Mouse (Mus musculus) forebrain, embryonic 10.5 days (tissue): ENCODE measurements around the gene Parvb. TPM values are rescaled to one million over a fixed set of nuclear protein-coding genes. Genes with fewer than 3 reads are reported as not detected.
A peak's percentile ranks its signal among the peaks of the same experiment; 100 is the strongest.

Experiments used
- DNase-seq: peaks from one replicate; pipeline ENCODE4 v3.0.0-alpha.2; 2017; ENCODE audit warnings: low spot score; ENCODE audit errors: extremely low spot score
- H3K27ac ChIP-seq: fragments of 300-500 bp; sonication (generic); 2 replicates; pipeline ENCODE4 v1.5.1; 2016; ENCODE audit warnings: mild to moderate bottlenecking
- H3K27me3 ChIP-seq: fragments of 300-500 bp; sonication (generic); 2 replicates; pipeline ENCODE4 v1.6.1; 2016; ENCODE audit warnings: mild to moderate bottlenecking; ENCODE audit not compliant: poor library complexity, severe bottlenecking
- H3K36me3 ChIP-seq: fragments of 300-500 bp; sonication (generic); replicated peaks from 2 replicates; pipeline ENCODE4 v1.6.1; 2016; ENCODE audit warnings: mild to moderate bottlenecking, moderate library complexity
- H3K4me1 ChIP-seq: fragments of 300-500 bp; sonication (generic); 2 replicates; pipeline ENCODE4 v1.6.1; 2016
- H3K4me3 ChIP-seq: fragments of 300-500 bp; sonication (generic); 2 replicates; pipeline ENCODE4 v1.5.1; 2016; ENCODE audit warnings: mild to moderate bottlenecking, moderate library complexity
- H3K9me3 ChIP-seq: fragments of 300-500 bp; sonication (generic); 2 replicates; pipeline ENCODE4 v1.6.1; 2016; ENCODE audit warnings: mild to moderate bottlenecking, moderate library complexity
- WGBS: fragments of 180-500 bp; shearing (Covaris S2); methylation state at CpG from one replicate; pipeline ENCODE4 v1.1.7; 2016; 5-methylcytosine and 5-hydroxymethylcytosine counted together
- polyA plus RNA-seq: library from polyadenylated mRNA; unstranded; fragments of >200 nt; fragmentation: Nextera tagmentation; extraction: Ambion mirVana; gene quantifications from 2 replicates; pipeline ENCODE4 v1.2.1, GENCODE M21; 2016

The Parvb gene
- 3.3 and 4.4 TPM in 2 replicates for polyA plus RNA-seq

DNA sequence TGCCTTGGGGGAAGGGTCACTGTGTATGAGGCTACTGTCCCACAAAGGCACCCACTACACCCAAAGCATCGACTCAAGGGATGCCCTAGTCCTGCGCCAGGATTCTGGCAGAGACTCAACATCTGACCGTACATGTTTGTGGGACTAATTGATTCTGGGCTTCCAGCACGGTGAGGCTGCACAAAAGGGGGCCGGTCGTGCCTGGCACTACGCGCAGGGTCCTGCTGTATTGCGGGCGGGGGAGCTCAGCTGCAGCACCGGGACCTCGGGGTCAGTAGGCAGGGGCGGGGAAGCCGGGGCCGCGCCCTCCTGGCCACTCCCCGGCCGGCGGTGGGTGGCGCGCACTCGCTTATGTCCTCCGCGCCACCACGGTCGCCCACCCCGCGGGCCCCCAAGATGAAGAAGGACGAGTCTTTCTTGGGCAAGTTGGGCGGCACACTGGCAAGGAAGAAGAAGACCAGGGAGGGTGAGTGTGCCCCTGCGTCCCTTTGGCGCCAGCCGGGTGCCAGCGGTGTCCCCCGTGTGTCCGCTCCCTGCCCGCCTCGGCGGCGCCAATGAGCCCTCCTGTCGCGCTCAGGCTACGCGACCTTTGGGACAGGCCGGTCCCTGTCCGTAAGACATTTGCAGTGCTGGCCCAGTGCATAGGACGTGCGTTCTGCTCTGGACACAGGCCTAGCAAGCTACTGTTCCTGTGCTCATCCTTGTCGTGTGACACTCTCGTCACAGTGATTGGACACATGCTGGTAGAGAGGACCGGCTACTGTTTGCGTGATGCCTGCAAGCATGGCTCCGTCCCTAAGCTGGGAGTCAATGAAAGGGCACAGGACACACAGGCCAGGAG, at the start of gene Parvb:
Gene Parvb, plus strand, starts transcription at position 323 of the 841 bp plus-strand sequence.
- peak within 1 kb of the TSS; percentile 65 for H3K4me3 ChIP-seq
- under 1% methylated on average over 53 of the region's 53 CpGs for WGBS
- DNase-seq: peak; percentile 56
- no peaks in the 10 kb centered on the region; the same call in 1 of the 2 replicates for H3K9me3 ChIP-seq
- H3K27me3 ChIP-seq: peaks cover 58% of the 10 kb centered on the region
- peaks cover 37% of the 10 kb centered on the region for H3K4me1 ChIP-seq
- H3K27ac ChIP-seq: peak within 1 kb of the TSS; percentile 82
- no peaks in the 10 kb centered on the region for H3K36me3 ChIP-seq

GRCm38 (mm10) chr15:84183967-84184366, 47.9 kb upstream of the Parvb start:
- no peaks in the 10 kb centered on the region for H3K36me3 ChIP-seq

GRCm38 (mm10) chr15:84186196-84186595, 45.6 kb upstream of the Parvb start:
- DNase-seq: no peak
- Histone ChIP-seq H3K27me3 (0 out of 2 replicates have a peak, but pooled peaks cover 6% of the 10 kb centered on the region), H3K9me3 (no peaks in the 10 kb centered on the region), H3K4me1 (peaks cover 28% of the 10 kb centered on the region), H3K4me3 (no peak overlapping the region), H3K36me3 (no peaks in the 10 kb centered on the region), H3K27ac (no peak overlapping the region)
- 57% methylated on average over 4 of the region's 4 CpGs for WGBS

More at GRCm38 (mm10) chr15:84183967-84184366, 47.9 kb upstream of the Parvb start:
- Histone ChIP-seq H3K27me3 (peaks cover 10% of the 10 kb centered on the region), H3K27ac (0 out of 2 replicates have a peak overlapping the region, but pooled peaks have one; percentile 20), H3K4me1 (peaks cover 22% of the 10 kb centered on the region), H3K9me3 (no peaks in the 10 kb centered on the region), H3K4me3 (no peak overlapping the region)
- no peak for DNase-seq
- 46% methylated on average over 1 of the region's 1 CpGs for WGBS

DNA sequence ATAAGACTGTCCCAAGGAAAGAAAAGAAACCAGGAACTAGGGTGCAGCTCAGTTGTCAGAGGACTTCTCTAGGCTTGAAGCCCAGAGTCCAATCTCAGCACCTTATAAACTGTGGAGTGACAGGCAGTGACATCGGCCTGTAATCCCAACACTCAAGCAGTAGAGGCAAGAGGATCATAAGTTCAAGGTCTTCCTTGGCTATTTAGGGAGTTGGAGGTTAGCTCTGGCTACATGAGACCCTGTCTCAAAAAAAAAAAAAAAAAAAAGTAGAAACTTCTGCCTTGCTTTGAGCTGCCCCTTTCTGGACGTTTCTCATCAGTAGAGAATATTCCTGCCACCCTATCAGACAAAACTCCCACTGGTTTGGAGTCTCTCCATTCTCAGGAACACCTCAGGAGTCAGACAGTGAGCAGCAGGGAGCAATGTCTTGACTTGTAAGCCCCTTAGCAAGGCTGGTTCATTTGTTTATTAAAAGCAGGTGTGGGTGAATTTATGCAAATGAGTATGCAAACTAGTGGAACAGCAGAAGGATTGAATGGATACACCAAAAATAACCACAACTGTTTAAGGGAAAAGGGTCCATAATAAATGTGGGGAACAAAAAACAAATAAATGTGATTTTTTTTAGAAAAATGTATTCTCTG, 42.8 kb upstream of the Parvb start:
- WGBS: 76% methylated on average over 2 of the region's 2 CpGs
- Histone ChIP-seq H3K9me3 (no peaks in the 10 kb centered on the region), H3K27me3 (no peaks in the 10 kb centered on the region), H3K4me1 (peaks cover 28% of the 10 kb centered on the region), H3K36me3 (no peaks in the 10 kb centered on the region), H3K4me3 (no peak overlapping the region), H3K27ac (no peak overlapping the region)
- DNase-seq: no peak

DNA sequence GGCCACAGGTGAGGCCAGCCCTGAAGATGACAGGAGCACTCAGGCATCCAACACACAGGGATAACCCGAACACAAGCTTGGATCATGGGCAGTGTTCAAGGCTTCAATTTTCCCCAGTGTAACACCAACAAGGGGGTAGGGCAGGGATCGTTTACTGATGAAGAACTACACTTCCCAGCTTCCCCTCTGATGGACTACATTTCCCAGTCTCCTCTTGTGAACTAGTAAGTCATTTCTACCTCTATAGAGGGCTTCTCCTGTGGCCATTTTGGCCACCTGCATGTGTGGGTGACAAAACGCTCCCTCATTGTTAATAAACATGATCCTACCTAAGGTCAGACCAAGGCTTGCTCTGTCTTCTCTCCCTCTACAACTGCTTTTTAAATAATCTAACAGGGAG, 42.0 kb upstream of the Parvb start:
- WGBS: 46% methylated on average over 3 of the region's 3 CpGs
- Histone ChIP-seq H3K27me3 (no peaks in the 10 kb centered on the region), H3K36me3 (0 out of 2 replicates have a peak, but pooled peaks cover 2% of the 10 kb centered on the region), H3K27ac (no peak overlapping the region), H3K9me3 (no peaks in the 10 kb centered on the region), H3K4me1 (peaks cover 22% of the 10 kb centered on the region), H3K4me3 (no peak overlapping the region)
- no peak for DNase-seq

DNA sequence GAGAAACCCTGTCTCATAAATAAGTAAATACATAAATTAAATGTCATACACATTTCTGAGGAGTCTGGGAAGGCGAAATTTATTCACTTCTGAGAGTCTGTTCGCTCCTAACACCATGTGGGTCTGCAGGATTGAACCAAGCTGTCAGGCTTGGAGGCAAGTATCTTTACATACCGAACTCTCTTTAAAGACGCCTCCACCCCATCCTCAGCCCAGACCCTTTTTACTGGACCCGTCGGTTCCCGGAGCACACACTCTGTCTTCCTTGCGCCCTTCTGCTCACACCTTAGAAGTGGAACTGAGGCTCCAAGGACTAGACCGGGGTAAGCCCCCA, 40.2 kb upstream of the Parvb start:
- Histone ChIP-seq H3K27ac (peak overlapping the region; percentile 93), H3K27me3 (no peaks in the 10 kb centered on the region), H3K4me1 (peaks cover 22% of the 10 kb centered on the region), H3K4me3 (peak overlapping the region; percentile 81), H3K9me3 (no peaks in the 10 kb centered on the region), H3K36me3 (peaks cover 20% of the 10 kb centered on the region)
- no peak for DNase-seq
- 3% methylated on average over 9 of the region's 9 CpGs for WGBS

GRCm38 (mm10) chr15:84192058-84192791, 39.6 kb upstream of the Parvb start, which contains the start of gene Samm50:
TSS of gene Samm50 (plus strand) at chr15:84192241.
- WGBS: 4% methylated on average over 48 of the region's 48 CpGs
- Histone ChIP-seq H3K9me3 (no peaks in the 10 kb centered on the region), H3K36me3 (peaks cover 25% of the 10 kb centered on the region), H3K27ac (peak within 1 kb of the TSS; percentile 93), H3K4me1 (peaks cover 22% of the 10 kb centered on the region), H3K27me3 (no peaks in the 10 kb centered on the region), H3K4me3 (peak within 1 kb of the TSS; percentile 81)
- DNase-seq: peak; percentile 93

GRCm38 (mm10) chr15:84196486-84197165, 35.2 kb upstream of the Parvb start:
- Histone ChIP-seq H3K36me3 (peaks cover 69% of the 10 kb centered on the region), H3K4me3 (no peak overlapping the region), H3K27ac (no peak overlapping the region), H3K27me3 (no peaks in the 10 kb centered on the region), H3K9me3 (no peaks in the 10 kb centered on the region), H3K4me1 (peaks cover 12% of the 10 kb centered on the region)
- WGBS: 91% methylated on average over 8 of the region's 8 CpGs
- no peak for DNase-seq

DNA sequence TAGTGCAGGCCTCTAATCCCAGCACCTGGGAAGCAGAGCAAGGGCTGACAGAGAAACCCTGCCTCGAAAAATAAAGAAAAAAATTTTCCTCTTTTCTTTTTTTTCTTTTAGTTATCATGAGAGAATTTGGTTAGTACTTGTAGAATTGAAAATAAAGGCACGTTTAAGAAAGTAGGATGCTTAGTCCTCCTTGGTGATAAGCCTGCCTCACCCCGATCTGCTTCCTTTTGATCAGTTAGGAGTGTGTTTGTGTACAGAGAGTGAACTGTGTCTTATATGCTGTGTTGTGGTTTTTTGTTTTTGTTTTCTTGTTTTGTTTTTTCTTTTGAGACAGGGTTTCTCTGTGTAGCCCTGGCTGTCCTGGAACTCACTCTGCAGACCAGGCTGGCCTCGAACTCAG, 24.5 kb upstream of the Parvb start:
- peaks cover 6% of the 10 kb centered on the region for H3K4me1 ChIP-seq
- H3K36me3 ChIP-seq: peaks cover 96% of the 10 kb centered on the region

GRCm38 (mm10) chr15:84209517-84210412, 22.1 kb upstream of the Parvb start:
- Histone ChIP-seq H3K27me3 (no peaks in the 10 kb centered on the region), H3K4me1 (peaks cover 29% of the 10 kb centered on the region), H3K4me3 (no peak overlapping the region), H3K36me3 (peaks cover 92% of the 10 kb centered on the region), H3K9me3 (no peaks in the 10 kb centered on the region), H3K27ac (no peak overlapping the region)
- 85% methylated on average over 11 of the region's 11 CpGs for WGBS
- DNase-seq: no peak

More for the DNA sequence above, 24.5 kb upstream of the Parvb start:
- Histone ChIP-seq H3K9me3 (no peaks in the 10 kb centered on the region), H3K27ac (no peak overlapping the region), H3K27me3 (no peaks in the 10 kb centered on the region), H3K4me3 (no peak overlapping the region)
- 95% methylated on average over 4 of the region's 4 CpGs for WGBS
- DNase-seq: no peak

GRCm38 (mm10) chr15:84210461-84210860, 21.4 kb upstream of the Parvb start:
- no peaks in the 10 kb centered on the region for H3K27me3 ChIP-seq
- no peaks in the 10 kb centered on the region for H3K9me3 ChIP-seq
- H3K4me3 ChIP-seq: no peak overlapping the region
- 96% methylated on average over 13 of the region's 13 CpGs for WGBS
- H3K36me3 ChIP-seq: peaks cover 91% of the 10 kb centered on the region
- peaks cover 36% of the 10 kb centered on the region for H3K4me1 ChIP-seq
- DNase-seq: no peak
- no peak overlapping the region for H3K27ac ChIP-seq
